Mouse (Mus musculus) olfactory bulb, adult 2 months (tissue): ENCODE data around the gene Mpc1.

Source experiments
- CTCF ChIP-seq: fragments of 200-500 bp; IDR thresholded peaks from 2 replicates; pipeline ENCODE4 v1.5.1; 2012; ENCODE audit warnings: low read depth, mild to moderate bottlenecking, low read length, moderate library complexity; ENCODE audit not compliant: insufficient read depth
- POLR2A ChIP-seq: fragments of 200-500 bp; IDR thresholded peaks from 2 replicates; pipeline ENCODE4 v1.6.1; 2012; ENCODE audit warnings: mild to moderate bottlenecking, low read depth, low read length, moderate library complexity; ENCODE audit not compliant: insufficient read depth

- TF ChIP-seq CTCF (no peak), POLR2A (no peak)
These were observed 47.9 kb downstream of the Mpc1 start for GRCm38 (mm10) chr17:8330602-8331001.
